Mouse (Mus musculus) inflammation-experienced regulatory T-cells (primary cell): ENCODE measurements around the gene Pramef8. TPM values are rescaled to one million over a fixed set of nuclear protein-coding genes. Genes with fewer than 3 reads are reported as not detected.

ENCODE experiments used
- polyA plus RNA-seq, 2 experiments: library from polyadenylated mRNA; unstranded; fragments of 100-300 nt; shearing (Covaris generic); gene quantifications; one replicate each; pipeline ENCODE4 v1.2.1; 2017

Gene Pramef8
- polyA plus RNA-seq = 10 to 100 TPM; 36.3 to 42.8 TPM

DNA sequence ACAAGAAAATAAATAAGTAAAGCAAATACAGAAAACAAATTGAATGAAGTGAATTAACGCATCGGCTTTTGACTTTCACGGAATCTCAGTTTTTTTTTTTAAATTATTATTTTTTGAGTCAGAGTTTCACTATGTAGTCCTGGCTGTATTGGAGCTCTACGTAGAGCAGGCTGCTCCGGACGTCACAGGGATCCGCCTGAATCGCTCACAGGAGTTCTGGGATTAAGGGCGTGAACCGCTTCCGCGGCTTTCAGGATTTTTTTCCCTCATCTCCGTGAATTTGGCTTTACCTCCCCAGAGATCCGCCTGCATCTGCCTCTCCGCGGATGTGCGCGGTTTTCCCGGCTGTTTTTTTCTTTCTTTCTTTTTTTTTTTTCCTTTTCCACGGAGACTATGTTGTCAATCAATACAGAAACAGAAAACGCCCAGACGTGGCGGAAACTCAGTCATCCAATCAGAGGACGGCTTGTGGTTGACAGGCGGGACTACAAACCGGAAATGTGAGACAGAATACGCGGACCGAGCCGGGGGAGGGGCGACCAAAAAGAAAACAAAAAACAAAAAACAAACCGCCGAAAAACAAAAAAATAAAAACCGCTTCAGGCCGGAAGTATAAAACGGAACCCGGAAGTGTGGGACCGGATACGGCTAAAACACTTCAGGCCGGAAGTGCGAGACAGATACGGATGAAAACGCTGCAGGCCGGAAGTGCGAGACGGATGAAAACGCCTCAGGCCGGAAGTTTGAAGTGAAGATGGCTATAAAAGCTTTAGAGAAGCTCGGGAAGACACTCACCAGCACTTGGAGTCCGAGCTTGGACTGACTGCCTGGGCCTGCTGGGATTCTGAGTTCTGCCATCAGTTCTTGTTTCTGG, at the start of gene Pramef8:
Gene Pramef8, plus strand, starts transcription at position 208 of the 874 bp plus-strand sequence.

DNA sequence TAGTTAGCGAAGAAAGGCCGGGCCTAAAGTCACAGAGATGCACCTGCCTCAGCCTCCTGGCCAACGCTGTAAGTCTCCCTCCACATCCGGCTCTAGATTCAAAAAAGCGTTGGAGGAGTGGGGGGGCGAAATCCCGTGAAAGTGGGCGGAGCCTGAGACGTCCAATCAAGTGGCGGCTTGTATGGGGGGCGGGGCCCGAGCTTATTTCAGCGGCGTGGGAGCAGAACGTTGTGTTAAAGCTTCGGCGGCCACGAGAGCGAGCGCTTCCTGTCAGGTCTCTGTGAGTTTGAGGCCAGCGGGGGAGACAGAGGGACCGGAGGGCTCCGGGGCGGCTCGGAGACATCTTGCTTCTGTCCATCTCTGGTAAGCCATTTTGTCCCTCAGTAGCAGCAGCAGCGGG, 18.0 kb upstream of the Pramef8 start, which contains the start of gene Pramel1:
Gene Pramel1, plus strand, starts transcription at position 248 of the 400 bp plus-strand sequence.

DNA sequence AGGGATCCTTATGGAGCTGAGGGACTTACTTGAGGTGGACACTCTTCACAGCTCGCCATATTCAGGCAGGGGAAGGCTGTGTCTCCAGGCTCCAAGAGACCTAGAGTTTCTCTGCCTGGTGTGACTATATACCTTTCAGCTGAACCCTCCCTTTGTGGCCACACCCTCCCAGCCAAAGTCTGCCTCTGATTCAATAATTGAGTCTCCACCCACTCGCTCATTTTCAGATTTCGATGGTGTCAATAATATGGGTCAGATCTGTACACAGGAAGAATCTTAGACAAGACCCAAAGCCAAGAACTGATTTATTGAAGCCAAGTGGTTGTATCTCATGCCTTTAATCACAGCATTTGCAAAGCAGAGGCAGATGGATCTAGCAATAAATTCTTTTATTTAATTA, 38.0 kb downstream of the Pramef8 start, which contains the start of gene Oog4:
Gene Oog4, minus strand, starts transcription at position 101 of the 400 bp plus-strand sequence.

Other genes starting within 250 kb of the Pramef8 start
- gene Prdm2, start 199.4 kb upstream of the Pramef8 start, polyA plus RNA-seq = 10 to 100 TPM; 20.0 to 28.0 TPM
- gene Pdpn, start 112.9 kb upstream of the Pramef8 start, polyA plus RNA-seq = 1 to 10 TPM in 1 of 2 experiments, not detected in 1; 1.9 TPM
- gene Lrrc38, start 62.7 kb upstream of the Pramef8 start, polyA plus RNA-seq = under 1 TPM in 1 of 2 experiments, not detected in 1; 0.12 TPM
- not detected for gene Pramel1, start 18.0 kb upstream of the Pramef8 start, polyA plus RNA-seq
- gene Oog4, start 37.9 kb downstream of the Pramef8 start, polyA plus RNA-seq = under 1 TPM in 1 of 2 experiments, not detected in 1; 0.40 TPM
- gene Gm13043, start 98.9 kb downstream of the Pramef8 start, polyA plus RNA-seq = not detected
- not detected for gene Gm13040, start 123.5 kb downstream of the Pramef8 start, polyA plus RNA-seq
- gene BC080695, start 139.3 kb downstream of the Pramef8 start, polyA plus RNA-seq = 1 to 10 TPM in 1 of 2 experiments, under 1 TPM in 1; 0.19 to 1.3 TPM
- gene Gm13057, start 139.3 kb downstream of the Pramef8 start, polyA plus RNA-seq = under 1 TPM; 0.11 to 0.22 TPM
- gene Gm13083, start 202.6 kb downstream of the Pramef8 start, polyA plus RNA-seq = under 1 TPM in 1 of 2 experiments, not detected in 1; 0.39 TPM
- under 1 TPM; 0.25 to 0.34 TPM for gene Gm13088, start 244.8 kb downstream of the Pramef8 start, polyA plus RNA-seq